Mouse (Mus musculus): ENCODE data around the gene Usp17ld. TPM values are rescaled to one million over a fixed set of nuclear protein-coding genes. Genes with fewer than 3 reads are reported as not detected.
"Not testable (repeated sequence)": the region's sequence is repeated elsewhere in the genome, so short reads cannot be mapped to it uniquely, and the experiment has no call there.

The Usp17ld gene
- total RNA-seq (2021): not detected
- long read RNA-seq, experiment 1: 0 reads
- long read RNA-seq, experiment 2: 0 reads

DNA sequence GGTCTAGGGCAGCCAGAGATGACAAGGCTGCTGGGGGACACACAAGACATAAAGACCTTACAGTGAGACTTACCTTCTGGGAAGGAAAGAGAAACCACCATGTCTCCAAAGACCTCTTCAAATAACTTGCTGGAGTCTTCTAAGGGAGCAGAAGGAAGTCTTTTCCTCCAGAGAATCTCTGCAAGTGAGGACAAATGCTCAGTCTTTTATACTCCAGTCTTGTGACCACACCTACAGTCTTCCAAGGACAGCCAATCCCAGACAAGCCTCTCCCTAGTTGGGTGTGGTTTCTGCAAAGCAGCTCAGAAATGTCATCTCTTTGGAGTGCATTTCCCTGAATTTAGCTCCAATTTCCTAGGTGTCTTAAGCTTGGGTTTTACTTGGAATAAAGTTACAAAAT, at the start of gene Usp17ld:
TSS of gene Usp17ld (minus strand) at position 101 of the 400 bp plus-strand sequence.
- intact Hi-C loops (cut with DNase I); DNase-seq: not testable (repeated sequence)

GRCm38 (mm10) chr7:103216696-103217095, 35.6 kb downstream of the Usp17ld start, which contains the start of gene Olfr594:
Olfr594 (plus strand) TSS chr7:103216996.
- no peak for DNase-seq
- intact Hi-C loops (cut with DNase I): no loop called here

GRCm38 (mm10) chr7:103212050-103212449, 40.3 kb downstream of the Usp17ld start:
- DNase-seq; intact Hi-C loops (cut with DNase I): not testable (repeated sequence)

DNA sequence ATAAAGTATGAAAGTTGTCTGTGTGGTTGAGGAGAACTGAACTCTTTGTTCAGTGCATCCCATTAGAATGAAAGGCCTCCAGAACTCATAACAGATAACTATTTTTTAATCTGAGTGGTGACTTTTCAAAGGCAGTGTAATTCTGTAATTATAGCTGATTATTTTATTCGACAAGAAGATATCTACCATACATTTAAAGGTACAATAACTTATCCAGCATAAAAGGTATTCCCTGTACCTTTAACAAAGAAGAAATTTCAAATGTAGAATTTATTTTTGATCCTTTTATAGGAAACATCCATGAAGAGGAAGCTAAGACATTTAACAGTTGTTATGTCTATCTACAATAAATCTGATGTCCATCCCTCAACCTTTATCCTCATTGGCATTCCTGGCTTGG, 40.7 kb downstream of the Usp17ld start, which contains the start of gene Olfr593:
TSS of gene Olfr593 (plus strand) at position 301 of the 400 bp plus-strand sequence.
- DNase-seq: no peak
- intact Hi-C loops (cut with DNase I): no loop called here

Small RNA genes lying within 50 kb of the gene (microRNA-seq; reads per million reads assigned to microRNA genes)
- 0 reads per million in 2 experiments for gene Gm23550
- 0 reads per million in 2 experiments for gene Gm25171

Other genes with a start within 250 kb of the Usp17ld start
- gene Olfr582, start 214.5 kb downstream of the Usp17ld start, total RNA-seq (2021): not detected
- not detected for gene Olfr583, start 201.2 kb downstream of the Usp17ld start, total RNA-seq (2021)
- gene Olfr584, start 170.6 kb downstream of the Usp17ld start, total RNA-seq (2021): not detected
- not detected for gene Olfr585, start 154.8 kb downstream of the Usp17ld start, total RNA-seq (2021)
- gene Olfr586, start 126.9 kb downstream of the Usp17ld start, total RNA-seq (2021): not detected
- not detected for gene Olfr588-ps1, start 111.6 kb downstream of the Usp17ld start, total RNA-seq (2021)
- gene Olfr589, start 96.1 kb downstream of the Usp17ld start, total RNA-seq (2021): not detected
- gene Olfr591, start 74.2 kb downstream of the Usp17ld start, total RNA-seq (2021): not detected
- not detected for gene Olfr592, start 67.7 kb downstream of the Usp17ld start, total RNA-seq (2021)
- gene Olfr593, start 40.6 kb downstream of the Usp17ld start, total RNA-seq (2021): not detected
- gene Olfr594, start 35.5 kb downstream of the Usp17ld start, total RNA-seq (2021): not detected
- gene Olfr596, start 53.1 kb upstream of the Usp17ld start, total RNA-seq (2021): not detected
- gene Olfr597, start 63.8 kb upstream of the Usp17ld start, total RNA-seq (2021): not detected
- gene Olfr598, start 71.1 kb upstream of the Usp17ld start, total RNA-seq (2021): not detected
- gene Olfr599, start 83.4 kb upstream of the Usp17ld start, total RNA-seq (2021): not detected
- gene Olfr600, start 97.2 kb upstream of the Usp17ld start, total RNA-seq (2021): not detected
- not detected for gene Olfr601, start 110.2 kb upstream of the Usp17ld start, total RNA-seq (2021)
- gene Olfr603, start 133.7 kb upstream of the Usp17ld start, total RNA-seq (2021): not detected
- not detected for gene Usp17lc, start 162.6 kb upstream of the Usp17ld start, total RNA-seq (2021)
- gene Olfr605, start 192.9 kb upstream of the Usp17ld start, total RNA-seq (2021): not detected
- not detected for gene Olfr606, start 196.5 kb upstream of the Usp17ld start, total RNA-seq (2021)
- not detected for gene Olfr607, start 211.6 kb upstream of the Usp17ld start, total RNA-seq (2021)
- gene Olfr608, start 217.4 kb upstream of the Usp17ld start, total RNA-seq (2021): not detected
- not detected for gene Olfr609, start 245.6 kb upstream of the Usp17ld start, total RNA-seq (2021)